Mouse (Mus musculus): Measurements from ENCODE around the gene Zcchc9.
"Not testable (repeated sequence)": the region's sequence is repeated elsewhere in the genome, so short reads cannot be mapped to it uniquely, and the experiment has no call there.

Gene Zcchc9

DNA sequence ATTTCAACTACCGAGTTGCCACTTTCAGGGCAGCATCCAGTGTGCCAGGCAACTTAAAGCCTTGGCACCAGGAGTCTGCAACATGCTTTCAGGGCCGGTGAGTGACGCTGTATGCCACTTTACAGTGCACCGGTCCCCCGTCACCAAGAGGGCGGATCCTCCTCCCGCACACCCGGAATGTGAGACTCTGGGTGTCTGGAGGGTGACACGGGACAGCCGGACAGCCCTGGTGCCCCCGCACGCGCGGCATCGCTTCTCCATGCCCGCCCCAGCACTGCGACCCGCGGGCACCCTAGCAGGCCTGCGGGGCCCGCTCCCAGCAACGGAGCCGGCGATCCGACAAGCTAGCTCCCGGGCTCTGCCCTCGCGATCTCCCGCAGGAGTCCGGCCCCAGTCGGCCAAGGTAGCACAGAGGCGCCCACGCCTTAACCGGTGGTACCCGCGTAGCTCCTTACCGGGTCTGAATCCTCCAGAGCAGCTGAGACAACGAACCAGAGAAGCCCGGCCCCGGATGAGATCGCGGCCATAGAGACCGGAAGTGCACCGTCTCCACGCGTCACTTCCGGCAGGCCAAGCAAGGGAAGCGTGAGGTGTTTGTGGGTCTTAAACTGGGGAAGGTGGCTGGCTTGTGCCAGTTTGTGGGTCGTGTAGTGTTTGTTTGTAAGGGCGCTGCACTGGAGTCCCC lies at the start of gene Zcchc9:
TSS of gene Zcchc9 (minus strand) at position 551 of the 685 bp plus-strand sequence.
- DNase-seq (ENCODE audit: low read depth, low spot score): peak; percentile 78

DNA sequence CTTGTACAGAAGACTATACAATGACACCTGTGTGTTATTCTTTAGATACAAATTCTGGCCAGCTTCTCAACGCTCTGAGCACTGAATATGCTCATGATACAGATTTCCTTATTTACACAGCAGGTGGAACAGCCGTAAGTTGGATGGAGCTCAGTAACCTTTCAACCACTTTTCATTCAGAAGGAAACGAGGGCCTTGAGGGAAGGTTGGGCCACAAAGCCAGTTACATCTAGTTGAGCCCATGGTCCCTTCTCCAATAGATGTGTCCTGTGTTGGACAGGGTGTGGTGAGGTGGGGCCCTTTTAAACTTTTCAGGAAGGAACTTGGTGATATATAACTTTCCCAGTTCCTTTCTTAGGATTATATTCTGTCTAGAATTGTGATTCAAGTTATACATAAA lies 46.9 kb upstream of the Zcchc9 start:
- no peak for DNase-seq (ENCODE audit: low read depth, low spot score)

- no peak for DNase-seq (ENCODE audit: low read depth, low spot score)
These were observed 20.4 kb upstream of the Zcchc9 start for GRCm38 (mm10) chr13:91827876-91828275.

DNA sequence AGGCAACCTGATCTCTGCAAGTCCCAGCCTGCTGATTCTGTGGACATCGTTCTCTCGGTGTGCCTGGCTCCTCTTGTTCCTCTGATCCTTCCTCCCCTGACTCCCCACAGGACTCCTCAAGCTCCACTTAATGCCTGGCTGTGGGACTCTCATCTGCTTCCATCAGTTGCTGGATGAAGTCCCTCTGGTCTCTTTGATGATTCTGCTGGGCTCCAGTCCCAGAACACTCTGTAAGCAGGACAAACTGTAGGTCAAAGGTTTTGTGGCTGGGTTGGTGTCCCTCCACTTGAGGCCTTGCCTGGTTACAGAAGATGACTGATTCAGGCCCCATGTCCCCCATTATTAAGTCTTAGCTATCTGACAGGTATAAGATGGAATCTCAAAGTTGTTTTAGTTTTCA lies 18.6 kb upstream of the Zcchc9 start:
- DNase-seq (ENCODE audit: low read depth, low spot score): no peak

DNA sequence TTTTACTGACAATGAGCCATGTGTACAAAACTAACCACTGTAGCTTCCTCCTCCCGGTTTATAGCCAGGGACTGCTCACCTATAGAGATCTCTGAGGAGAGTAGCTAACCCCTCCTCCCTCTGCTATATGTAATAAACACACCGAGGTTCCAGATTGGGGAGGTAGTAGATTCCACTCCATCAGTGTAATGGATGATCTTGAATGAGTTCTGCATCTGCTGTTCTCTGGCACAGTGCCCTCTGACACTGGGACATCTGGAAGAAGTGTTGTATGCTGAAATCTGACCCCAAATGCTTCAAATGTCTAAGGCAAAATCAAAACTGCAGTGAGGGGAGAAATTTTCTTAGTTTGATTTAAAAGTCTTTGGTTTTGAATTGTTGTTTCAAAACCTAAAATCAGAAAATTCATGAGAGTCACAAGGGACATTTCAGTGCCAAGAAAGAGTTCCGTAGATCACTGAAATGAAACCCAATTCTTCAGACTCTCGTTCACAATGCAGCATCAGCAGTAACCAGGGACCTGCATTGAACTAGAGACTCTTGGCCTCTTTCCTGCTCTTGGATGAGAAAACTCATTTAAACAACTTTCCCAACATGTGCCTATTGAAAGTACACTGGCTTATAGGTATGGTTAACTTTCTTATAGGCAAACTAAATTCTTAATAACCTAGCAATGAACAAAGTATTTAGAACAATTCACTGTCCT lies 17.5 kb upstream of the Zcchc9 start:
- no peak for DNase-seq (ENCODE audit: low read depth, low spot score)

- no peak for DNase-seq (ENCODE audit: low read depth, low spot score)
These were observed 16.2 kb upstream of the Zcchc9 start for GRCm38 (mm10) chr13:91823735-91824134.

GRCm38 (mm10) chr13:91814670-91815069 lies 7.2 kb upstream of the Zcchc9 start:
- no peak for DNase-seq (ENCODE audit: low read depth, low spot score)

GRCm38 (mm10) chr13:91809476-91809875 lies 2.0 kb upstream of the Zcchc9 start:
- DNase-seq (ENCODE audit: low read depth, low spot score): no peak

GRCm38 (mm10) chr13:91807874-91808575 lies 520 bp upstream of the Zcchc9 start:
- DNase-seq (ENCODE audit: low read depth, low spot score): no peak

DNA sequence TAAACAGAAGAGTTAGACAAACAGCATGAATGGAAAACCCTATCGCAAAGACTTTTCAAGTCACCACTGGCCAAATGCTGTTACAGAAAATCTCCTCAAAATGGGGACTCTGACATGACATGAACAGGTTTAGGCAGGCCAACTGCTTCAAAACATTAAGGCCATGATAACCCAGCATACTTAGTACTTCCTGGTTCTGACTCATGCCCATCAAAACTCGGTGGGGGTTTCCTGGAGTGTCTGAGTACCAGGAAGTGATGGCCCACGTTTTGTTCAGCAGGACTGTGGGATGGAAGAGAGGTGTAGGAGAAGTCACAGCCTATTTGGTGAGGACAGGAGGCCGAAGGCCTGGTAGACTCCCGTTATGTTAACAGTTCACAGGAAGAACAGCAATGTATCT lies 5.8 kb downstream of the Zcchc9 start:
- DNase-seq (ENCODE audit: low read depth, low spot score): no peak

DNA sequence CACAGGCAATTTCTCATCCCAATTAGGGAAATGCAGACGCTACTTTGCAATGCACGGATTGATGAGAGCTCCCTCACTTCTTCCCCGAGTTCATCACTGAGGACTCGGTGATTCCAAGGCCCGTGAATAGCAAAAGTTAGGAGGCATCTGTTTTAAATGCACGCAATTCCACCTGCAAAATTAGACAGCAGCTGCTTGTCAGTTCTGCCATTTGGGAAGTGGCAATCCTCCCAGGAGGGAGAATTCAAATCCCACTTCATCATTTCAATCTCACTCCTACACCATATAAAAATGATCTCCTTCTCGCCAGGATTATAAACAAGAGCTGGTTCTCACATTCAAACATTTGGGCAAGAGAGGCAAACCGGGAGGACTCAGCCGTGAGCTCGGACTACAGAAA lies 10.1 kb downstream of the Zcchc9 start:
- DNase-seq (ENCODE audit: low read depth, low spot score): no peak

GRCm38 (mm10) chr13:91796916-91797315 lies 10.6 kb downstream of the Zcchc9 start:
- no peak for DNase-seq (ENCODE audit: low read depth, low spot score)

GRCm38 (mm10) chr13:91796003-91796402 lies 11.5 kb downstream of the Zcchc9 start:
- DNase-seq (ENCODE audit: low read depth, low spot score): no peak

GRCm38 (mm10) chr13:91795593-91795992 lies 11.9 kb downstream of the Zcchc9 start:
- no peak for DNase-seq (ENCODE audit: low read depth, low spot score)

DNA sequence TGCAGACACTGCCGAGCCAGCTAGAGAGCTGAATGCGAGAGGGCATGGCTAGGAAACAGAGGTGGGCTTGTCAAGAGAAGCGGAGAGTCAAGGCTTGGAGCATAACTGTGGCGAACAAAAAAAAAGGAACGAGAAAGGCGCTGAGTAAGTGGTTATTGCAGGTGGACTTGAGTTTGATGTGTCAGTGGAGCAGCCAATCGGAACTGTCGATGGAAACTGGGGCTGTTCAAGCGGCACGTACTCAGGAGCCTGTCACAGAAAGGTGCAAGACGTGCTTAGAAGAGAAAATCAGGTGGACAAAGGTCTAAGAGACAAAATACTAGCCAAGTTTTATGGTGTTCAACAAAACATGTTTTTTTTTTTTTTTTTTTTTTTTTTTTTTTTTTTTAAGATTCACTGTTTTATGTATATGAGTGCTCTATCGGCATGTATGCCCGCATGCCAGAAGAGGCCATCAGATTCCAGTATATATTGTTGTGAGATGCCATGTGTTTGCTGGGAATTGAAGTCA lies 12.5 kb downstream of the Zcchc9 start:
- DNase-seq (ENCODE audit: low read depth, low spot score): no peak

- DNase-seq (ENCODE audit: low read depth, low spot score): no peak
These were observed 15.5 kb downstream of the Zcchc9 start for GRCm38 (mm10) chr13:91792035-91792434.

DNA sequence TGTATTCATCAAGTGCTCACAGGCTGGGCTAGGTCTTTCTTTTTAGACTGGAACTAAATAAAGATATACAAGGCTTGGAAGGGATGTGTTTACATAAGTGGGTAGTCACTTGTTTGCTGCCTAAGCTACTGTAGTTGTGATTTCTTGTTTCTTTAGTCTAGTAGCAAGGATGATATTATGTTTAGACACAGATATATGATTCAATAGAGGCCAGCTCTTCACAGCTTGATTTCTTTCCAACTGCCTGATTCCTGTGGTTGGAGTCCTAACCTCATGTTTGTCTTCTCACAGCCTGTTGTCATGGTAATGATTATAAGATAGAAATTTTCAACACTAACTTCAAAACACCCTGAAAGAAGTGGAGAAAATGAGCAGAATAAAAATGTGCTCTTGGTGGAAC lies 27.6 kb downstream of the Zcchc9 start:
- no peak for DNase-seq (ENCODE audit: low read depth, low spot score)

- DNase-seq (ENCODE audit: low read depth, low spot score): no peak
These were observed 29.4 kb downstream of the Zcchc9 start for GRCm38 (mm10) chr13:91778092-91778491.

DNA sequence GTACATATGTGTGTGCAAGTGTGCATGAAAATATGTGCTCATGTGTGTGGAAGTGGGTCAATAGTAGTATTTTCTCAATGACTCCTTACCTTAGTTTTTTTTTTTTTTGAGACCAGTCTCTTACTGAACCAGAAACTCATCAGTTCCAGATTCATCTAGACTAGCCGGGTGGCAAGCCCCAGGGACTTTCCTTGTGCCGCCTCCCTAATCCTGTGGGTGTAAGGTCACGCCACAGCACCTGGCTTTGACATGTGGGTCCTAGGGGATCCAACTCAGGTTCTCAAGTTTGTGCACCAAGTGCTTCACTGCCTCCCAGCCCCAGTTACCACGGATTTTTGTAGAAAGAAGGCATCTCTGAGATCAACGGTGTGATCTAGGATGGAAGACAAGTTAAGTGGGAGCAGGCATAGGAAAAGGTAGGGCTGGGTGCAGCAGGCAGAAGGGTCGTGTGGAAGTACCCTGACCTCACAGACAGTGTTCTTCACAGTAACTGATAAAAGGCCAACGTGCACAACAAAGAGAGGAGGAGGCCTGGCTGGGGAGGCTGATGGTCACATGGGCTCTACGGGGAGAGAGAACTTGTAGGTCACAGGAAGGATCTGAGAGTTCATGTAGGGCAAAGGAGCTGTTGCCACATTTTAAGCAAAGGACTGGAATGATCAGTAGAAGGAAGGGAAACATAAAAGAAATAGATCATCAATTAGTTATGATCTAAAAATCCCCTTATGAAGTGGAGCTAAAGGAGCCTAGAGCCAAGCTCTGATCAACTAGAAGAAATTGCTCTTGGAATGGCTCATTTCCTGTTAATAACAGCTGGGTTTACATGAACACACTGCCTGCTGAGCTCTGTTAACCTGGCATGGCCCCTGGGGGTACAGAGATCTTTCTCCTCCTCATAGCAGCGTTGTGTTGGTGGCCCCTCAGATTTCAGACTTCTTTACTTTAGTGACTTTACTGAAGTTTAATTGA lies 38.5 kb downstream of the Zcchc9 start:
- no peak for DNase-seq (ENCODE audit: low read depth, low spot score)

DNA sequence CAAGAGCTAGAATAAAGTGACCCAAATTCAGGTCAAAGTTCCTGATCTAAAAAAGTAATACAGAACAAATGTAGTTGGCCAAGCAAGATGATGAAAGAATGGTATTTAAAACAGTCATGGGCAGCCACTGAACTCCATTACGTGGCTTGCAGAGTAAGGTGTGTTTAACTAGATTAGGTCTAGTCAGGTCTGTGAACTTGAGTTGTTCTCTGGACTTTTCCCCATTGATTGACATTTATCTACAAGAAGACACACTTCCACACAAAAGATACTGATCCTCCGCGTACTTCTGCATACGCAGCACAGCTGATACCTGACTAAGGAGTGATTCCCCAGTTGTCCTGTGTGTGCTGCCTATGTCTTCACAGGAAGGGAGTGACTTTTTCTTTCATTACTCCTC lies 41.9 kb downstream of the Zcchc9 start:
- no peak for DNase-seq (ENCODE audit: low read depth, low spot score)

- not testable (repeated sequence) for DNase-seq (ENCODE audit: low read depth, low spot score)
These were observed 43.9 kb downstream of the Zcchc9 start for GRCm38 (mm10) chr13:91763654-91764053.
